Comparison of ENCODE assay signal across 8 mouse cellular contexts in the genomic region with DNA sequence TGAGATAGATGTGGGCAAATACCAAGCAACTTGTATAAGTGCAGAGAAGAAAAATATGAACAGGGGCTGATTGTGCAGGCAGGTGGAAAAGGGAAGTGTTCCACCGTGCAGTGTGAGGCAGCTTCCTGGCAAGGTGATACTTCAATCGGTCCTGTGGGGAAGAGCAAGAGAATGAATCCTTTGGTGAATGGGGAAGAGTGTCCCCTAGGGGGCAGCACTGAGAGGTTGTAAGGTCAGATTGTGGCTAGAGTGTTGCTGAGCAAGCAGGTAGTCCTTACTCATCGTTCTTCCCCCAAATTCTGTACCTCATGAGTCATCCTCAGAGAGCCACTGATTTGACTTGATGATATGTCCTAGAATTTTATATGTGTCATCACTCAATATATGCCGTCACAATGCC. TPM values are rescaled to one million over a fixed set of nuclear protein-coding genes. Genes with fewer than 3 reads are reported as not detected.
A peak's percentile ranks its signal among the peaks of the same experiment; 100 is the strongest.
DNase-seq lines count a peak whose midpoint lies in the region; ATAC-seq and TF ChIP-seq lines count a peak whose summit lies in the region.

No protein-coding gene starts in this region.

- no peak for ATAC-seq in embryonic facial prominence, embryonic 11.5 days (replicated peaks; ENCODE audit: insufficient number of reproducible peaks, low FRiP score, low TSS enrichment, low read depth)

- H3K36me3 ChIP-seq in kidney, adult 2 months (ENCODE audit: control insufficient read depth, insufficient read depth, low read length), result no peaks in the 10 kb centered on the region
- no peaks in the 10 kb centered on the region for H3K36me3 ChIP-seq in embryonic facial prominence, embryonic 11.5 days (replicated peaks; ENCODE audit: control insufficient read depth, insufficient read depth, low read depth, low read length)

- no peak for TF ChIP-seq POLR2A in kidney, adult 2 months (IDR thresholded peaks at IDR 0.05; ENCODE audit: low read depth, low read length)

- no peaks in the 10 kb centered on the region for H3K27me3 ChIP-seq in kidney, adult 2 months (replicated peaks; ENCODE audit: control insufficient read depth, insufficient read depth, low read length)
- peaks cover 12% of the 10 kb centered on the region for H3K27me3 ChIP-seq in embryonic facial prominence, embryonic 11.5 days (ENCODE audit: control insufficient read depth, insufficient read depth, low read length)

- no peaks in the 10 kb centered on the region for H3K9me3 ChIP-seq in embryonic facial prominence, embryonic 11.5 days (replicated peaks; ENCODE audit: control insufficient read depth, low read length)

- peak; percentile 14 for DNase-seq in kidney, adult 2 months
- no peak for DNase-seq in kidney, adult 11 months
- peak; percentile 65 for DNase-seq in CD4-positive, CD25-positive, alpha-beta regulatory T cell, adult 2 months (ENCODE audit: low read depth, low spot score)
- peak; percentile 65 for DNase-seq in NIH3T3 (ENCODE audit: low read depth)
- peak; percentile 60 for DNase-seq in embryonic facial prominence, embryonic 11.5 days (ENCODE audit: low spot score)
- peak; percentile 51 for DNase-seq in retina, postnatal 1 day
- DNase-seq in layer of hippocampus, adult 9-11 months, result no peak
- no peak for DNase-seq in frontal cortex, postnatal 10 days (ENCODE audit: low spot score in 2 of 2)

- TF ChIP-seq CTCF in kidney, adult 2 months (conservative IDR thresholded peaks at IDR 0.05; ENCODE audit: insufficient read depth, insufficient read length, low read depth, low read length), result peak; percentile 45

- no peak overlapping the region for H3K27ac ChIP-seq in kidney, adult 2 months (ENCODE audit: insufficient read depth, low read depth, low read length)
- H3K27ac ChIP-seq in embryonic facial prominence, embryonic 11.5 days (replicated peaks; ENCODE audit: low read depth, low read length), result no peak overlapping the region

- no peak overlapping the region for H3K4me2 ChIP-seq in embryonic facial prominence, embryonic 11.5 days (ENCODE audit: low read depth, low read length)

- H3K4me3 ChIP-seq in kidney, adult 2 months (ENCODE audit: insufficient read depth, low read depth, low read length), result no peak overlapping the region
- no peak overlapping the region for H3K4me3 ChIP-seq in embryonic facial prominence, embryonic 11.5 days (ENCODE audit: low read depth, low read length)

- H3K9ac ChIP-seq in embryonic facial prominence, embryonic 11.5 days (replicated peaks; ENCODE audit: low read length), result no peak overlapping the region

- H3K4me1 ChIP-seq in kidney, adult 2 months (ENCODE audit: control insufficient read depth, insufficient read depth, low read length), result no peaks in the 10 kb centered on the region
- H3K4me1 ChIP-seq in embryonic facial prominence, embryonic 11.5 days (ENCODE audit: control insufficient read depth, insufficient read depth, low read length), result peaks cover 2% of the 10 kb centered on the region; the same call in 1 of the 2 replicates

- WGBS in kidney, adult 2 months, result 51% methylated on average over 4 of the region's 4 CpGs
- 62% methylated on average over 4 of the region's 4 CpGs for WGBS in embryonic facial prominence, embryonic 11.5 days

RNA-seq across cellular contexts. Expression of a gene that starts 4.0 kb away (rescaled TPM):
- 0.31 and 0.52 TPM in 2 replicates for polyA plus RNA-seq in kidney, adult 2 months (2012; rRNA removed)
- polyA plus RNA-seq in embryonic facial prominence, embryonic 11.5 days (2014; fragmentation: Nextera tagmentation; extraction: Ambion mirVana), result 3.9 and 4.5 TPM in 2 replicates

RNA-seq across cellular contexts. Expression of a gene that starts 20.0 kb away (rescaled TPM):
- polyA plus RNA-seq in kidney, adult 2 months (2012; rRNA removed), result 83.2 and 101 TPM in 2 replicates
- 72.6 and 81.4 TPM in 2 replicates for polyA plus RNA-seq in embryonic facial prominence, embryonic 11.5 days (2014; fragmentation: Nextera tagmentation; extraction: Ambion mirVana)

RNA-seq across cellular contexts. Expression of a gene that starts 24.2 kb away (rescaled TPM):
- 0.03 TPM in 2 replicates for polyA plus RNA-seq in kidney, adult 2 months (2012; rRNA removed)
- polyA plus RNA-seq in embryonic facial prominence, embryonic 11.5 days (2014; fragmentation: Nextera tagmentation; extraction: Ambion mirVana), result 0.07 and 0.13 TPM in 2 replicates

RNA-seq across cellular contexts. Expression of a gene that starts 60.0 kb away (rescaled TPM):
- not detected in 2 replicates for polyA plus RNA-seq in kidney, adult 2 months (2012; rRNA removed)
- polyA plus RNA-seq in embryonic facial prominence, embryonic 11.5 days (2014; fragmentation: Nextera tagmentation; extraction: Ambion mirVana), result not detected in 2 replicates

Comparison
In these comparisons a context has a peak if more than half of its experiments do, and no peak if none do; other contexts are left out.
1. DNase-seq: peak in kidney, adult 2 months (single experiment), CD4-positive, CD25-positive, alpha-beta regulatory T cell, adult 2 months (single experiment), NIH3T3 (single experiment), embryonic facial prominence, embryonic 11.5 days (single experiment) and retina, postnatal 1 day (single experiment); none in kidney, adult 11 months (single experiment), layer of hippocampus, adult 9-11 months (single experiment) and frontal cortex, postnatal 10 days (0 of 2).